Mouse (Mus musculus): ENCODE data around the gene Kcnk7. TPM values are rescaled to one million over a fixed set of nuclear protein-coding genes. Genes with fewer than 3 reads are reported as not detected.

Kcnk7 gene
- total RNA-seq, 2 experiments from 2014 or later, result not detected

GRCm38 (mm10) chr19:5689565-5690342 lies 14.4 kb upstream of the Kcnk7 start:
- intact Hi-C loops (cut with DNase I), result no loop called here
- peak; percentile 62 for DNase-seq

GRCm38 (mm10) chr19:5690343-5690735 lies 13.8 kb upstream of the Kcnk7 start:
- intact Hi-C loops (cut with DNase I), result no loop called here
- peak; percentile 53 for DNase-seq

DNA sequence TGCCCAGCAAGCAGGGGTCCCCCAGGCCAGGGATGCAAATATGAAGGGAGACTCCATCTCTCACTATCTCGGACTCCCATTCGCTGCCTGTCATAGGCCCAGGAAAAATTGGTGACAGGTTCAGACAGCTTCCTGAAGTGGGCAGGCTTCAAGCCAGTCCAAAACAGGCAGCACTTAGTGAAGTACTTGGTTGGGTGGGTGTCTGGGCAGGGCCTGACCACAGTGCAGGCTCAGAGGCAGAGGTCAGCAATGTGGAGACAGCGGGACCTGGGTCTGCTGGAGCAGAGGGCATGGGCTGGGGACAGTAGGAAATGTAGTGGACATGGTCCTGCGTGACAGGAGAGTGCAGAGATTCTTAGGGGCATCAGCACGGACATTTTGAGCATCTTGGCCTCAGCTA lies 12.6 kb upstream of the Kcnk7 start:
- intact Hi-C loops (cut with DNase I), result no loop called here
- DNase-seq, result no peak

- DNase-seq, result no peak
- intact Hi-C loops (cut with DNase I), result no loop called here
Observed at GRCm38 (mm10) chr19:5692086-5692912, 11.9 kb upstream of the Kcnk7 start.

DNA sequence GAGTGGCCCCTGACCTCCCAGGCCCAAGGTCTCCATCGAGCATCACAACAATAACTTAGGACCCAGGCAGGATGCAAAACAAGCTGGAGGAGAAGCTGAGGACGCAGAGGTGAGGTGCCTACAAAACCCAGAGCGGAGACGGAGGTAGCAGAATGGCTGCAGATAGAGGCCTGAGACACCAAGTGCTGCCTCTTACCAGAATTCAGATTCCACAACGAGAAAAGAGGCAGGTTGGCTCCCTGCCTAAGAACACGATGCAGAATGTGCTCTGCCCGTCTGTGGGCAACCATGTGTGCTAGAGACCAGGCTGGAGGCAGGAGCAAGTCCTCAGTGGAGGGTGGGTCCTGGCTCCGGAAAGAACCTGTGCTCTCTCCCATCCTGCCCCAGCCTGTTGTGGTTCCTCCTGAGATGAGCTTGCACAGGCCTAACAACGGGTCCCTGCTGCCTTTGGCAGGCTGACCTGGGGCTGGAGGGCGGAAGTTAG lies 11.2 kb upstream of the Kcnk7 start:
- intact Hi-C loops (cut with DNase I), result no loop called here
- DNase-seq, result no peak

DNA sequence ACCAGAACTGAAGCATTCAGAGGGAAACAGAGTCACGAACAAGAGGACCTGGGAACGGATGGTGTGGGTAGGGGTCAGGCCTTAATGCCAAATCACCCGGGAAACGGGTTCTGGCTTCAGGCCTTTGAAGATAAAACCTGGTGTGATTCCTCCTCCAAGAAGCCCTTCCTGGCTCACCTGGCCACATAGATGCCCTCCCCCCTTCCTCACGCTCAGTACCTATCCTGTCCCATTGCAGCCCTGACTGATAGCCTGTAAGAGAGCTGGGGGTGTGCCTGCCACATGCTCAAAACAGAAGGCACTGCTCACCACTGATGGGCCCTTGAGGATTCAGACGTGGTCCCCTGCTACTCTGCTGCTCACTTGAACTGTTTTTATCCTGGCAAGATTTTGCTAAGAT lies 10.4 kb upstream of the Kcnk7 start:
- no peak for DNase-seq
- intact Hi-C loops (cut with DNase I), result no loop called here

DNA sequence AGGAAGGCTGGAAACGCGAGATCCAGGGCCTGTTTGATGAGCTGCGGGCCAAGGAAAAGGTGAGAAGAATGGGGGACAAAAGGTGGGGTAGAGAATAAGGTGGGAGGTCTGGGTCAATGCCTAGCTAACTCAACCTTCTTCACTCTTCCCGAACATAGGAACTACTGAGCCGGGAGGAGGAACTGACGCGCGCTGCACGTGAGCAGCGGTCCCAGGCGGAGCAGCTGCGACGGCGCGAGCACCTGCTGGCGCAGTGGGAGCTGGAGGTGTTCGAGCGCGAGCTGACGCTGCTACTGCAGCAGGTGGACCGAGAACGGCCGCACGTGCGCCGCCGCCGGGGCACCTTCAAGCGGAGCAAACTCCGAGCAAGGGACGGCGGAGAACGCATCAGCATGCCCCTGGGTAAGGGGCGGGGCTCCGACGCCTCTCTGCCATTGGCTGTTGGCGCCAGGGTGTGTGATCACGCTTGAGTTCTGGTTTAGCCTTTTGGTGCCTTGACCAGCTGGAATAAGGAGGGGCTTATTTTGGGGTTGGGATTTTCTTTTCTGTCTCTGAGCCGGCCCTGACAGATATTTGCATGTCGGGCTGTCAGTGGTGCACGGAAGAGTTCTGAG lies 8.2 kb upstream of the Kcnk7 start:
- intact Hi-C loops (cut with DNase I), result no loop called here
- DNase-seq, result no peak

DNA sequence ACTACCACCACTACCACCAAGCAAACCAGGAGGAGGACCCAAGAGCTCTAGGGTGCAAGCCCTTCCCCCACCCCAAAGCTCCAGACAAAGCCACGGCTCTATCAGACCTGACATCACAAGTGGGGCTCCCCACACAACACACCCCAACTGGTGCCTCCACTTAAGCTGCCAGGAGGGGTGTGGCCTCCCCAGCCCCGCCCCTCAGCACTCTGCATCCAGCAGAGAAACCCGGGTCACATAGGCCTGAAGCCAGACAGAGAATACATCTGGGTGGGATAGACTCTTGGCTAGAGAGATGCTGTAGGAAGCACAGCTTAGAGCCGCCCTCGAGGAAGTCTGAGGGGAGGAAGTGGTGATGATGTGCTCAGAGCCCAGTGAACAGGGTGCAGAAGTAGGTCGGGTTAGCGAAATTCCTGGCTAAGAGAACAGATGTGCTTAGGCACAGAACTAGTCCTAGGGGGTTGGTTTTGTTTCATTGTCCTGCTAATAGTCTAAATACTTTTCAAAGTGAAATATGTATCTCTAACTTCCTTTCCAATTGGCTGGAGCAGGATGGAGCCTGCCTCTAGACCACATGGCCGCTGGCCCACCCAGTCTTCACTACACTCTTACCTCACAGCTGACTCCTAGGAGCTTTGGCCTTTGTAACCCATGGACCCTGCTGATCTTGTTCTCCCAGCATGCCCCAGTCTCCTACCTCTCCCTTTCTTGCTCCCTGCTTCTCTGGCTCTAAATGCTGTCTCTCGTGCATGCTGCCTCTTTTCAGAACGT lies 819 bp downstream of the Kcnk7 start:
- intact Hi-C loops (cut with DNase I), result no loop called here

GRCm38 (mm10) chr19:5710068-5710467 lies 5.9 kb downstream of the Kcnk7 start:
- DNase-seq, result peak; percentile 63
- intact Hi-C loops (cut with DNase I), result loop anchor here (10.0 kb wide), 1 partner anchor 65 kb away; the partner anchor contains the start of gene Scyl1

More for the DNA sequence above, 819 bp downstream of the Kcnk7 start:
- no peak for DNase-seq

DNA sequence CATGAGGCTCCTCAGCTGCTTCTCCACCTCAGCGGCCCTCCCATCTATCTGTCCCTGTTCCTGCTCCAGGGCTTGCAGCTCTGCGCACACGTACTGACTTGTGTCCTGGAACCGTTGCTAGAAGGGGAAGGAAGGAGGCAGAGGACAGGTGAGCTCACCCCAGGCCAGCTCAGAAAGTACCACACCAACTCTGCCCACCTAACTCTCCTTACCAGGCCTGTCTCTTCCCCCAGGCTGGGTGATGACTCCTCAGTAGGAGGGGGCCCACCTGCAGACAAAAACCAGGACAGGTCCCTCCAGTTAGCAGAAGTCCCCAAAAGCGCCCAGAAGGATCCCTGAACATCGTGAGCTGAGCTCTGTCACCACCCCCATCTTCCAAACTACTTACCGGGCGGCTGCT lies 6.4 kb downstream of the Kcnk7 start:
- DNase-seq, result no peak
- intact Hi-C loops (cut with DNase I), result loop anchor here (10.0 kb wide), 1 partner anchor 64 kb away; the partner anchor contains the start of gene Scyl1

GRCm38 (mm10) chr19:5711218-5711617 lies 7.1 kb downstream of the Kcnk7 start:
- intact Hi-C loops (cut with DNase I), result loop anchor here (10.0 kb wide), 1 partner anchor 64 kb away; the partner anchor contains the start of gene Scyl1
- peak; percentile 77 for DNase-seq

DNA sequence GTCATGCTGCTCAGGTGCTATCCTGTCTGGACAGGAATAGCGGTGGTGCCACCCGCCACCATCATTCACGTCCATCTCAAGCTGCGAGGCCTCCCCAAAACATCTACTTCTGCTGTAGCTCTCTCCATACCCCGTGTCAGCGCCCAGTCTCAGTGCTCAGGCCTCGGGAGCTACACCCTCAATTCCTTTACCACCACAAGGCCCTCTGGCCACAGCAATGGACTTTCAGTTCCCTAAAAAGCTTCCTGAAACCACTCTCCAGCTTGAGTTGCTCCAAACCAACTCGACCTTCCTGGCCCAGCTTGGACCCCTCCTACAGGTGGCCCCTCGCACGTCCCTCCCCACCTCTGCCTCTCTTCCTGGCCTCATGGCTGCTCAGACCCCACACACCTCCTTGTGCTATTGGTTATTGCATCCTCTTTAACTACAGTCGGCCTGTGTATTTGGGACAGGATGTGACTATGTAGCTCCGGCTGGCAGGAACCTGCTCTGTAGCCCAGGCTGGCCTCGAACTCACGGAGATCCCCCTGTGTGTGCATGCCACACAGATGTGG lies 7.8 kb downstream of the Kcnk7 start:
- no peak for DNase-seq
- intact Hi-C loops (cut with DNase I), result loop anchor here (10.0 kb wide), 1 partner anchor 63 kb away; the partner anchor contains the start of gene Scyl1

- intact Hi-C loops (cut with DNase I), result loop anchor here (10.0 kb wide), 1 partner anchor 62 kb away; the partner anchor contains the start of gene Scyl1
- DNase-seq, result no peak
Observed at GRCm38 (mm10) chr19:5713255-5713654, 9.1 kb downstream of the Kcnk7 start.

- no peak for DNase-seq
- intact Hi-C loops (cut with DNase I), result loop anchor here (10.0 kb wide), 1 partner anchor 61 kb away; the partner anchor contains the start of gene Scyl1
Observed at GRCm38 (mm10) chr19:5713730-5714129, 9.6 kb downstream of the Kcnk7 start.

DNA sequence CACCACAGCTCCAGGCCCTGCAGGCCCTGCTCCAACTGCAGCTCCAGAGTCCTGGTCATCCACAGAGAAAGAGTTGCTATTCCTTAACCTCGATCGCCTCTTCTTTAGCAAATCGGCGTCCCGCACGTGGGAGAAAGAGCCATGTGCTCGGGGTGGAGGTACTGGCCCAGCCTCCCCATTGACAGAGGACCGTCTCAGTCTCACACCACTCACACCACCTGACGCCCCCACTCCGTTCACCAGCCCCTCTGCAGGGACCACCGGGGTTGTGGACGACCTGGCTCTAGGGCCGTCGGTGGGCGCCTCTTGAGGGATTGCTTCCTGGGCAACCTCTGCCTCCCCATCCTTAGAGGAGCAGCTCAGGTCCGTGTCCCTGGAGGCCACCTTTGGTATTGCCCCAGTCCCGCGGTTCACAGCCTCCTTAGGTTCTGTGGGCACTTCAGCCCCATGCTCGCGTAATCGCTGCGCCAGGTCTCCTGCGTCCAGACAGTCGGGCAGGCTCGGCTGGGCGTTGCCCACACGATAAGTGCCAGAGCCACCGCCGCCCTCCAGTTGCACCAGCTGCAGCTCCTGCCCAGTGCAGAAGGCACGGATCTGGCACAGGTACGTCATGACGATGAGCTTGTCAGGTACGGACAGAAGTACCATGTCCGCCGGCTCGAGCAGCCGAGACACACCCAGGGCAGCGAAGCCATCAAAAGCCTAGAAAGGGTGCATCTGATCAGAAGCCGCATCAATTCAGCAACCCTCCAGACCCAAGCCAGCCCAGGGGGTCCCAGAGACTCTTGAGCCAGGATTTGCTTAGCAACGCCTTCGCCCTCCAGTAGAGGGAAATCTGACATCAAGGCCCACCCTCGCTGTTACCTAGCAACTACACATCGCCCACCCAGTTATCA lies 11.9 kb downstream of the Kcnk7 start:
- peak; percentile 71 for DNase-seq
- intact Hi-C loops (cut with DNase I), result loop anchor here (10.0 kb wide), 1 partner anchor 59 kb away; the partner anchor contains the start of gene Scyl1

GRCm38 (mm10) chr19:5716955-5717354 lies 12.8 kb downstream of the Kcnk7 start:
- DNase-seq, result no peak
- intact Hi-C loops (cut with DNase I), result loop anchor here (10.0 kb wide), 1 partner anchor 58 kb away; the partner anchor contains the start of gene Scyl1

DNA sequence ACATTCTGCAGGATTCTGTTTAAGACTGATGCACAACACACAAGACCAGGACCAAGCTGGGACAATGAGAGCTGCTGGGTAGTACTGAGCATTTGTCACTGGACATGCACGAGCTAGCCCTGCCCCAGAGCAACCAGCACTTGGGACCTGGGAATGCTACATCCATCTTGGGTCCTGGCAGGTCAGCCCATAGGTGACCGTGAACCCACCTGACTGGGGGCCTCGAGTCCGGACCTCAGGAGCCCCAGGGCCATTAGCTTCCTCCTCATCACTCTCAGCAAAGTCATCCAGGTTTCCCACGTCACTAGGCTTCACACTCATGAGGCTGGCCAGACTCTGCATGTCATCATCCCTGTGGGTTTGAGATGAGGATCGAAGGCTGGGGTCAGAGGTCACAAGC lies 17.1 kb downstream of the Kcnk7 start:
- intact Hi-C loops (cut with DNase I), result no loop called here
- no peak for DNase-seq

DNA sequence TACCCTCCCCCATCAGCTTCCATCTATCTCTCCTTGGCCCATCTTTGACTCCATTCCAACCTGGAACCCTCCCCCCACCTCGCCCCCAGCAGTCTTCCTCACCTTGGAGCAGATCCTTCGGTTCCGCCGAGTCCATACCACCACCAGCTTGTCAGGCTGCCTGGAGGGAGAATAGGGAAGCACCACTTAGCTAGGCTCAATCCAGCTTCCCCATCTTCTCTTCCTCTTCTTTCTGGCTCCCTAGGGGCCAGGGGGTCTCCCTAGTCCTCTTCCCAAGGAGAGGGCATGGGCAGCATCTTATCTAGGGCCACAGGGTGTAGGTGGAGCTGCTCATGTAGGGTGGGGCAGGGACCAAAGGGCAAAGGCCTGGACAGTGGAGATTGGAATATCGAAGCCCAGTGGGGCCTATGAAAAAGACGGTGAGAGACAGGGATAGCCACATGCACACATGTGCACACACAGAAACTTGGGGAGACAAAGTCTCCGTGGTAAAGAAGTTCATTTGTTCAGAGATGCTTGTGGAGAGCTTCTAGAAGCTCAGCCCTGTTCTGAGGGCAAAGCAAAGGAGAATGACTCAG lies 18.8 kb downstream of the Kcnk7 start:
- no peak for DNase-seq
- intact Hi-C loops (cut with DNase I), result no loop called here

All from left cerebral cortex, postnatal 4 days (tissue).